Mouse (Mus musculus): Measurements from ENCODE around the gene Ift43.

Gene Ift43

GRCm38 (mm10) chr12:86082481-86083012, at the start of gene Ift43:
Gene Ift43 (plus strand): TSS chr12:86082541.
- peak; percentile 85 to 86 for DNase-seq

- DNase-seq, result no peak
Measured at GRCm38 (mm10) chr12:86035586-86035985, 46.8 kb upstream of the Ift43 start.

- DNase-seq, result no peak
Measured at GRCm38 (mm10) chr12:86036368-86037166, 45.8 kb upstream of the Ift43 start.

- DNase-seq, result no peak
Measured at GRCm38 (mm10) chr12:86037235-86037921, 45.0 kb upstream of the Ift43 start.

DNA sequence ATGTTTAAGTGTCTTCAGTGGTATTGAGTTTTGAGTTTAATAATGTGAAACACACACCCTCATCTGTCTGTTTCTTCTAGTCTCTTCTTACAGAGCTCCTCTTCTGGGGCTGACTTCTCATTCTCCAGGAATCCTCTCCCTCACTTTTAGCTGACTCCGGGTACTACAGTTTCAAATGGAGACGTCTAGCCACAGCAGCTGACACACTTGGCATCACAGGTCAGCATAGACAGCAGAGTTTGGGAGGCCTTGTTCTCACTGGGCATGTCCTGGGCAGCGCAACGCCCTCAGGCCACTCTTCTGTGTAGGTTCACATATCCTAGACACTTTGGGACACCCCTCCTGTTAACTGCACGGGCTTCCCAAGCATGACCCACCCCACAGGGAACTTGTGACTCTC, 43.3 kb upstream of the Ift43 start:
- DNase-seq, result no peak

- no peak for DNase-seq
Measured at GRCm38 (mm10) chr12:86039751-86040150, 42.6 kb upstream of the Ift43 start.

DNA sequence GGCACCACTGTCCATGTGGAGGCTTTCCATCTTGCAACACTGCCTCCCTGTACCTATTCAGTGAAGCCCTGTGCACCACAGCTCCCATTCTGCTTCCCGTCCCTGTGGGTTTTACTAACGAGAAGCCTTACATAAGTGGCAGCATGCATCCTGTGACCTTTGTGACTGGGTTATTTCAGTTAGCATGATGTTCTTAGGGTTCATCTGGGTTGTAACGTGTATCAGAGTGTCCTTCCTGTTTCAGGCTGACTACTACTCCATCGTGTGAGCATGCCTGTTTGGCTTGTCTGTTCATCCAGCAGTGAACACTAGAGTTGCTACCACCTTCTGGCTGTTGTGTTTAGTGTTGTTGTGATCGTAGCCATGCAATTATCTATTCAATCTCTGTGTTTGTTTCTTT, 36.2 kb upstream of the Ift43 start:
- no peak for DNase-seq

- DNase-seq, result no peak
Measured at GRCm38 (mm10) chr12:86046776-86047175, 35.6 kb upstream of the Ift43 start.

- no peak for DNase-seq
Measured at GRCm38 (mm10) chr12:86047376-86047775, 35.0 kb upstream of the Ift43 start.

GRCm38 (mm10) chr12:86049813-86050212, 32.5 kb upstream of the Ift43 start:
- DNase-seq, result no peak

DNA sequence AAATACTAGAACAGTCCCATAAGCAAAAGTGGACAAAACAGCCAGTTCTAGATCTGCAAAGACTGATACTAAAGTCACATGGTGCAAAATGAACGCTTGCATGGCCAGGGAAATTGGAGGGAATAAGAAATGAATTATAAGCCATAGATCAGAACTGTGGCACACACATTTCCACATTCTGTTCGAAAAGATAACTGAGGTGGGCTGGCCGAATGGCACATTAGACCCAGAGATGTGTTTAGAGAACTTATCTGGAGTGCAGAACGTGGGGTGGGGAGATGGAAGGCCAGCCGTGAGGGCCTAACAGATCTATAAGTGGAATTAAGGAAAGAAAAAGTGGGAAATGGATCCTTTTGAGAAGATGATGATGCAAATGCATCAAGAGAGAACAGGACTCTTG, 30.9 kb upstream of the Ift43 start:
- no peak for DNase-seq

DNA sequence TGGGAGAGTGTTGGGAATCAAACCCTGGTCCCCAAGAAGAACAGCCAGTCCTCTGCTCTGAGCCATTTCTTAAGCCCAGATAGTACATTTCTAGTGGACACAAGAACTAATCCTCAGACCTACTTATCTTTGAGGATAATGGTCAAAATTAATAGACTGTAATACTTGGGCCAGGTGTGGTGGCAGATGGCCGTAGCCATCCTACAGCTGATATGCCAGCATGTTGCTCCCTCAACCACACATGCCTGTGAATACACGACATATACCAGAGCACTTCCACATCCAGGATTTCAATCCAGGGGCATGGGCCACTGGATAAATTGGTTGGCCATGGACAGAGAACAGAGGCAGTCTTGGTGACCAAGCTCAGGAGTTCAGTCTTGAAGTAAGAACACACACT, 27.0 kb upstream of the Ift43 start:
- peak; percentile 19 to 33 for DNase-seq

- no peak for DNase-seq
Measured at GRCm38 (mm10) chr12:86056976-86057375, 25.4 kb upstream of the Ift43 start.

- DNase-seq, result peak; percentile 19 to 24
Measured at GRCm38 (mm10) chr12:86057516-86057915, 24.8 kb upstream of the Ift43 start.

DNA sequence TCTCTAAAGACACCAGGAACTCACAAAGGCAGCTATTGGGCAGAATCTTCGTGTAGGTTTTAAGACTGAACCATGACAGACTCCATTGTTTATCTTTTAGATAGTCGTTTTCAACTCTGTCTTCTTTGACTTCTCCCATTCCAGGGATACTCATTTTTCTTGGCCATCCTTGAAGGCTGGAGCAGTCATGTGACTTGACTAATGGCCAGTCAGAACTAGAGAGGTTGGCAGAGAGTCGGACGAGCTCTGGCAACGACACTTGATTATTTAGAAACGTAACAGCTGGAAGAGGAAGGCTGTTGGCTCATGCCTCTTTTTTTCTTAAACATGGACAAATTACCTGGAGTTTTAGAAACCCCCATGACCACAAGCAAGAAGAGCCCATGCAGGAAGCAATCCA, 23.0 kb upstream of the Ift43 start:
- no peak for DNase-seq

DNA sequence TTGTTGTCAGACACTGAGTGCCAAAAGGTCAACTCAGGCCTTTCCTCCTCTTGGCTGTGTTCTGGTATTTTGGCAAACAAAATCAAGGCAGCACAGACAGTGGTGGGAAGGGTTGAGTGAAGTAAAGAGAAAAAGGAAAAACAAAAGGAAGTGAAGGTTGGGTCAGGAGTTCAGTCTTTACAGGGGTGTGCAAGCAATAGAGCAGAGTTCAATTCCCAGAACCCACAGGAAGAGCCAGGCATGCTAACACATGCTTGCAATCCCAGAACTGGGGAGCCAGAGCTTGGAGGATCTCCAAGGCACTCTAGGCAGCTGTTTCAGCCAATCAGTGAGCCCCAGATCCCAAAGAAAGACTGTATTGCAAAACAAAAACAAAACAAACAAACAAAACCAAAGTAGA, 17.5 kb upstream of the Ift43 start:
- DNase-seq, result no peak

DNA sequence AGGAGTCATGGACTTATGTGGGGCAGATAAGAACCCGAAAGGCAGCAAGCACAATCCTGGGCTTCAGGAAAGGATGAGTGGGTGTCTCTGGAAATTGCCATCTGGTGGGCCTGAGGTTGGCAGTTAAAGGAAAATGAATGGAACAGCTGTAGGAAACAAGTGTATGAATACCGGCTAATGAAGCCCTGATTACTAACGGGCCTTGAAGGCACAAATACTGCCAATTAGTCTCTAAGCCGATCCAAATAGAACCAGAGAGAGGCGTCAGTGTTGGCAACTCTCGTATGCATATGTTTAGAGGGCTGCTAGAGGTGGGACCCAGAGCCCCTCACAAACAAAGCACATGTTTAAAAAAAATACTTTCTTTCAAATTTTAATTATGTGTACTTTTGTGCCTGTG, 10.9 kb upstream of the Ift43 start:
- DNase-seq, result no peak

- DNase-seq, result no peak
Measured at GRCm38 (mm10) chr12:86074681-86075080, 7.7 kb upstream of the Ift43 start.

GRCm38 (mm10) chr12:86075358-86075757, 7.0 kb upstream of the Ift43 start:
- no peak for DNase-seq

- peak; percentile 64 to 65 for DNase-seq
Measured at GRCm38 (mm10) chr12:86076321-86076901, 5.9 kb upstream of the Ift43 start.

DNA sequence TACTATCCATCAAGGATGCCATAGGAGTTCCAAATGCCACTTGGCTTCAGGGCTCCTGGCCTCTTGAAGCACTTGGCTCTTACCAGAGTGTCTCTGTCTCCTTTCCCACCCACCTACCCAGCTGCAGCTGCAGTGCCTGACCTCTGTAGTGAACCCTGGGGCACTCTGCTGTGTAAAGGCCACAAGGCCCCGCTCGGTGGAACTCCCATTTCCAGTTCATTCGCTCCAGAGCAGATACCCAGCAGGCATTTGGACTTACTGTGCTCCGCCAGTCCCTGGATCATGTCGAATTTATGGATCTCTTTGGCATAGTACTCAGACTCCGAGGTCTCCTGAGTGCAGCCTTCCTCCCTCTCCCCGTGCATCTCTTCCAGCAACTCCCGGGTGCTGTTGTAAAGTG, 5.0 kb upstream of the Ift43 start:
- DNase-seq, result peak in 1 of 2 experiments; percentile 44

- DNase-seq, result peak; percentile 36 to 49
Measured at GRCm38 (mm10) chr12:86077736-86078135, 4.6 kb upstream of the Ift43 start.

DNA sequence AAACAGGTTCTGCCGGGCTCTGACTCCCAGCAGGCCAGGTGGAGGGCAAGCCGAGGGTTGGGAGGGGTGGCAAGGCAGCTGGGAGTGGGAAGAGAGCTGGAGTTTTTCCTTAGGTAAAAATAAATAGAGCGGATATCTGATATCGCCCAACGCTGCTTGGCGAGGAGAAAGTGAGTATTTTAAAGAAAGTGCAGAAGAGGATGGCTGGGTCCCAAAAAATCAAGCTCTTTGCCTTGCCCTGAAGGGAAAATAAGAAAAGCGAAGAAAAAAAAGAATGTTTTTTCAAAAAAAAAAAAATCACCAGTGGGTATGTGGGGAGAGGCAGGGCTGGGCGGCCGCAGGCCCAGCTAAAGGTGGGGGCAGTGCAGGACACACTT, 4.2 kb upstream of the Ift43 start:
- no peak for DNase-seq
